Mouse (Mus musculus) C2C12 (cell line): ENCODE data around the gene Smco1.

Experiments used
- CEBPB ChIP-seq: IDR thresholded peaks from one replicate; pipeline ENCODE4 v1.6.1; 2011; ENCODE audit warnings: low read depth, mild to moderate bottlenecking, control low read depth, moderate library complexity
- CTCF ChIP-seq: IDR thresholded peaks from one replicate; pipeline ENCODE4 v1.5.1; 2011; ENCODE audit not compliant: control insufficient read depth, insufficient read depth, insufficient read length
- MAX ChIP-seq: IDR thresholded peaks from one replicate; pipeline ENCODE4 v1.6.1; 2011; ENCODE audit warnings: mild to moderate bottlenecking, control low read depth
- MYOD1 ChIP-seq: IDR thresholded peaks from one replicate; pipeline ENCODE4 v1.6.1; 2011; ENCODE audit warnings: low read depth; ENCODE audit not compliant: control insufficient read depth, insufficient read length
- MYOG ChIP-seq: IDR thresholded peaks from one replicate; pipeline ENCODE4 v1.6.1; 2011; ENCODE audit not compliant: control insufficient read depth, insufficient read length; ENCODE audit errors: extremely low read depth
- USF1 ChIP-seq: IDR thresholded peaks from one replicate; pipeline ENCODE4 v1.6.1; 2011; ENCODE audit warnings: low read depth, mild to moderate bottlenecking, control low read depth, moderate library complexity

DNA sequence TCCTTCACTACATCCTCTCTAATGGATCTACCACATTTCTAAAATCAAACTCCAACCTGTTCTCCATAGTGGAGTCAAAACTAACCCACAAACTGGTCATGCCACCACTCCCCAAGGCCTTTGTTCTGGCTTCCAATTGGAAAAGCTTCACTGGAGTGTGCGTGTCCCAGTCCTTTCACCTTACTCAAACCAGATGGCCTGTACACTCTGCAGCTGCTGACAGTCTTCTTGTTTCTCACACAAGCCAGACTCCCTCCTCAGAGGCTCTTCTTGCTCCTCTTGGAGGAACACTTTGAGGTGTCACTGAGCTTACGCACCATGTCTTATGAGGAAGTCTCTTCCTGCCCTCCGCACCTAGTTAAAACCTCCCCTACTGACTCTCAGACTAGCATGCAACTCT lies 27.4 kb upstream of the Smco1 start:
- no peak for TF ChIP-seq MAX
- TF ChIP-seq CTCF: no peak
- TF ChIP-seq CEBPB: no peak
- TF ChIP-seq MYOG: no peak
- no peak for TF ChIP-seq MYOD1
- TF ChIP-seq USF1: no peak
